Mouse (Mus musculus) lung, adult 2 months (tissue): ENCODE data around the gene Qrich2. TPM values are rescaled to one million over a fixed set of nuclear protein-coding genes. Genes with fewer than 3 reads are reported as not detected.

Experiments
- DNase-seq: peaks from one replicate; pipeline ENCODE4 v3.0.0; 2022
- H3K4me1 ChIP-seq: fragments of 200-500 bp; 2 replicates; pipeline ENCODE4 v1.6.1; 2011; ENCODE audit warnings: low read length; ENCODE audit not compliant: control insufficient read depth, insufficient read depth
- H3K4me3 ChIP-seq: fragments of 200-500 bp; replicated peaks from 2 replicates; pipeline ENCODE3; 2011; ENCODE audit warnings: low read depth, mild to moderate bottlenecking, control low read depth, low read length; ENCODE audit errors: extremely low read depth
- CTCF ChIP-seq: fragments of 200-500 bp; IDR thresholded peaks from 2 replicates; pipeline ENCODE4 v1.5.1; 2011; ENCODE audit warnings: mild to moderate bottlenecking, low read length, control low read depth; ENCODE audit not compliant: insufficient read depth
- POLR2A ChIP-seq: fragments of 200-500 bp; IDR thresholded peaks from 2 replicates; pipeline ENCODE4 v1.6.1; 2011; ENCODE audit warnings: low read depth, mild to moderate bottlenecking, control low read depth, low read length, borderline replicate concordance; ENCODE audit errors: extremely low read depth
- WGBS: fragments of 180-500 bp; shearing (Covaris S2); methylation state at CpG from one replicate; pipeline ENCODE4 v1.1.7; 2018; 5-methylcytosine and 5-hydroxymethylcytosine counted together
- polyA plus RNA-seq: library from polyadenylated mRNA; depleted of rRNA; stranded (reverse); fragments of >200 nt; gene quantifications from 2 replicates; pipeline ENCODE4 v1.2.3, GENCODE M21; 2012; rRNA removed

Qrich2 gene
- 0.11 and 0.18 TPM in 2 replicates for polyA plus RNA-seq

GRCm38 (mm10) chr11:116466141-116466540 lies at the start of gene Qrich2:
Gene Qrich2, minus strand, starts transcription at chr11:116466241.
- Histone ChIP-seq H3K4me3 (no peak within 1 kb of the TSS), H3K4me1 (no peaks in the 10 kb centered on the region)
- no peak for TF ChIP-seq POLR2A
- TF ChIP-seq CTCF: no peak
- no peak for DNase-seq
- 62% methylated on average over 20 of the region's 20 CpGs for WGBS

- Histone ChIP-seq H3K4me1 (no peaks in the 10 kb centered on the region), H3K4me3 (no peak overlapping the region)
- TF ChIP-seq CTCF (no peak), POLR2A (no peak)
- WGBS: 37% methylated on average over 24 of the region's 24 CpGs
- no peak for DNase-seq
Observed at GRCm38 (mm10) chr11:116515330-116516020, 49.4 kb upstream of the Qrich2 start.

GRCm38 (mm10) chr11:116513531-116514038 lies 47.5 kb upstream of the Qrich2 start:
- WGBS: 70% methylated on average over 4 of the region's 4 CpGs
- H3K4me3 ChIP-seq: no peak overlapping the region

GRCm38 (mm10) chr11:116512987-116513386 lies 46.9 kb upstream of the Qrich2 start:
- no peak for DNase-seq

More at GRCm38 (mm10) chr11:116513531-116514038, 47.5 kb upstream of the Qrich2 start:
- no peak for DNase-seq
- TF ChIP-seq CTCF (no peak), POLR2A (no peak)
- no peaks in the 10 kb centered on the region for H3K4me1 ChIP-seq

GRCm38 (mm10) chr11:116512154-116512553 lies 46.1 kb upstream of the Qrich2 start:
- Histone ChIP-seq H3K4me3 (no peak overlapping the region), H3K4me1 (no peaks in the 10 kb centered on the region)
- no peak for DNase-seq
- TF ChIP-seq POLR2A (no peak), CTCF (no peak)
- 77% methylated on average over 7 of the region's 7 CpGs for WGBS

More at GRCm38 (mm10) chr11:116512987-116513386, 46.9 kb upstream of the Qrich2 start:
- TF ChIP-seq POLR2A (no peak), CTCF (no peak)
- Histone ChIP-seq H3K4me3 (no peak overlapping the region), H3K4me1 (no peaks in the 10 kb centered on the region)
- 71% methylated on average over 6 of the region's 6 CpGs for WGBS

GRCm38 (mm10) chr11:116511301-116511868 lies 45.3 kb upstream of the Qrich2 start:
- TF ChIP-seq POLR2A: no peak
- TF ChIP-seq CTCF: no peak
- DNase-seq: no peak
- 54% methylated on average over 7 of the region's 7 CpGs for WGBS
- no peaks in the 10 kb centered on the region for H3K4me1 ChIP-seq
- H3K4me3 ChIP-seq: no peak overlapping the region

- no peak for DNase-seq
- Histone ChIP-seq H3K4me3 (no peak overlapping the region), H3K4me1 (no peaks in the 10 kb centered on the region)
- TF ChIP-seq CTCF: no peak
- WGBS: 51% methylated on average over 2 of the region's 2 CpGs
Observed at GRCm38 (mm10) chr11:116508689-116509088, 42.6 kb upstream of the Qrich2 start.

- no peak overlapping the region for H3K4me3 ChIP-seq
- 72% methylated on average over 17 of the region's 17 CpGs for WGBS
Observed at GRCm38 (mm10) chr11:116506151-116506875, 40.3 kb upstream of the Qrich2 start.

GRCm38 (mm10) chr11:116505573-116505972 lies 39.5 kb upstream of the Qrich2 start:
- H3K4me3 ChIP-seq: no peak overlapping the region
- H3K4me1 ChIP-seq: no peaks in the 10 kb centered on the region
- DNase-seq: no peak
- TF ChIP-seq CTCF (no peak), POLR2A (no peak)
- WGBS: 76% methylated on average over 5 of the region's 5 CpGs

More at GRCm38 (mm10) chr11:116506151-116506875, 40.3 kb upstream of the Qrich2 start:
- no peak for DNase-seq
- TF ChIP-seq POLR2A (no peak), CTCF (no peak)
- H3K4me1 ChIP-seq: no peaks in the 10 kb centered on the region
